Mouse (Mus musculus) hindbrain, embryonic 14.5 days (tissue): ENCODE measurements around the gene Bag3. TPM values are rescaled to one million over a fixed set of nuclear protein-coding genes. Genes with fewer than 3 reads are reported as not detected.

Experiments used
- ATAC-seq: fragments of 200-750 bp; cut with Nextera tagmentation; 2 replicates; pipeline ENCODE4 v1.8.0; 2017; ENCODE audit warnings: moderate number of reproducible peaks, mild to moderate bottlenecking, moderate TSS enrichment, moderate library complexity; ENCODE audit not compliant: low FRiP score
- DNase-seq: peaks from one replicate; pipeline ENCODE4 v3.0.0-alpha.2; 2015; ENCODE audit warnings: low spot score
- H3K27ac ChIP-seq: fragments of 300-500 bp; sonication (generic); 2 replicates; pipeline ENCODE4 v1.5.1; 2014; ENCODE audit warnings: mild to moderate bottlenecking, moderate library complexity
- H3K27me3 ChIP-seq: fragments of 300-500 bp; sonication (generic); 2 replicates; pipeline ENCODE4 v1.6.1; 2014; ENCODE audit warnings: mild to moderate bottlenecking, low read length, mixed read lengths; ENCODE audit not compliant: control insufficient read depth, insufficient read depth
- H3K36me3 ChIP-seq: fragments of 300-500 bp; sonication (generic); replicated peaks from 2 replicates; pipeline ENCODE4 v1.6.1; 2014; ENCODE audit not compliant: control insufficient read depth, insufficient read depth
- H3K4me1 ChIP-seq: fragments of 300-500 bp; sonication (generic); replicated peaks from 2 replicates; pipeline ENCODE4 v1.6.1; 2014; ENCODE audit warnings: antibody characterized with exemption, low read length, mixed read lengths; ENCODE audit not compliant: control insufficient read depth, insufficient read depth
- H3K4me2 ChIP-seq: fragments of 300-500 bp; sonication (generic); replicated peaks from 2 replicates; pipeline ENCODE4 v1.6.1; 2014; ENCODE audit warnings: mild to moderate bottlenecking, moderate library complexity
- H3K4me3 ChIP-seq: fragments of 300-500 bp; sonication (generic); replicated peaks from 2 replicates; pipeline ENCODE4 v1.5.1; 2014; ENCODE audit warnings: mild to moderate bottlenecking, low read length
- H3K9ac ChIP-seq: fragments of 300-500 bp; sonication (generic); 2 replicates; pipeline ENCODE4 v1.6.1; 2014
- H3K9me3 ChIP-seq: fragments of 300-500 bp; sonication (generic); 2 replicates; pipeline ENCODE4 v1.6.1; 2016; ENCODE audit warnings: low read length; ENCODE audit not compliant: control insufficient read depth
- WGBS: fragments of 180-500 bp; shearing (Covaris S2); extraction: QIAGEN DNeasy Blood & Tissue Kit; methylation state at CpG from one replicate; pipeline ENCODE4 v1.1.7; 2014; 5-methylcytosine and 5-hydroxymethylcytosine counted together
- polyA plus RNA-seq: library from polyadenylated mRNA; unstranded; fragments of >200 nt; fragmentation: Nextera tagmentation; extraction: Ambion mirVana; gene quantifications from 2 replicates; pipeline ENCODE4 v1.2.1, GENCODE M21; 2014

Gene Bag3
- polyA plus RNA-seq, 1 experiment from 2014 or later, result 3.4 TPM

GRCm38 (mm10) chr7:128516346-128516745, 7.1 kb upstream of the Bag3 start:
- Histone ChIP-seq H3K36me3 (no peaks in the 10 kb centered on the region), H3K9me3 (no peaks in the 10 kb centered on the region), H3K9ac (no peak overlapping the region), H3K4me3 (no peak overlapping the region), H3K4me2 (no peak overlapping the region), H3K27me3 (no peaks in the 10 kb centered on the region), H3K27ac (no peak overlapping the region), H3K4me1 (no peaks in the 10 kb centered on the region)
- no peak for DNase-seq
- peak; percentile 40; the same call in 1 of the 2 replicates for ATAC-seq
- WGBS, result 35% methylated on average over 4 of the region's 4 CpGs

DNA sequence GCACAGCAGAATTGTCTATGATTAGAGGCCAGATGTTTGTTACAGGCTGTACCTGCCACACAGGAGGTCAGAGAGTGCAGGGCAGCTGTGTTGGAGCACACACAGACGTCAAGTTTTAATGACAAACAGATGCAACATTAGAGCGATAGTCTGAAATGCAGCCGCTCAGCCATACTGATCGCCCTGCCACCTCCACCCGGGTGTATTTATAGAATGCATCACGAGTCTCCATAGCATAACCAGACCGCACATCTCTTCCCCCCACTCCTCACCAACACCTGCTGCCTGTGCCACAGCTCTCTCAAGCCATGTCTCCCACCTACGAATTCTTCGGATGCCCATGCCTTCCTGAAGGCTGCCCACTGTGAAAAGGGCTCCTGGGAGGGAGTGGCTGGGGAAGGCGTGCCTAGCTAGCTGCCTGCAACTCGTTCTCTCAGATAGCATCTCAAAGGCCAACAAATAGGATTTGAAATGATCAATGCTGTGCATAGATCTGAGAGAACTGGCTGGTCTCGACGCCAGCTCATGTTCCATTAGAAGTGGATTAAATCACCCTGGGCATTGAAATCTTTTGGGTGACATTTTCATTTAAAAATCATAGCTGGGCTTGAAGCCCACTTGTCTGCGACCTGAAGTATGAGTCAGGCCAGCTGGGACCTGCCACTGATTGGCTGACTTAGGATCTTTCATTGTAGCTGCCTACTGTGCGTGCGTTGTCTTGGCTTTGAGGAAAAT, 3.9 kb upstream of the Bag3 start:
- Histone ChIP-seq H3K4me3 (no peak overlapping the region), H3K36me3 (no peaks in the 10 kb centered on the region), H3K27me3 (peaks cover 27% of the 10 kb centered on the region), H3K27ac (no peak overlapping the region), H3K4me1 (peaks cover 8% of the 10 kb centered on the region; the same call in 1 of the 2 replicates), H3K4me2 (no peak overlapping the region), H3K9me3 (no peaks in the 10 kb centered on the region), H3K9ac (no peak overlapping the region)
- WGBS, result 74% methylated on average over 16 of the region's 16 CpGs
- DNase-seq, result no peak
- no peak for ATAC-seq

DNA sequence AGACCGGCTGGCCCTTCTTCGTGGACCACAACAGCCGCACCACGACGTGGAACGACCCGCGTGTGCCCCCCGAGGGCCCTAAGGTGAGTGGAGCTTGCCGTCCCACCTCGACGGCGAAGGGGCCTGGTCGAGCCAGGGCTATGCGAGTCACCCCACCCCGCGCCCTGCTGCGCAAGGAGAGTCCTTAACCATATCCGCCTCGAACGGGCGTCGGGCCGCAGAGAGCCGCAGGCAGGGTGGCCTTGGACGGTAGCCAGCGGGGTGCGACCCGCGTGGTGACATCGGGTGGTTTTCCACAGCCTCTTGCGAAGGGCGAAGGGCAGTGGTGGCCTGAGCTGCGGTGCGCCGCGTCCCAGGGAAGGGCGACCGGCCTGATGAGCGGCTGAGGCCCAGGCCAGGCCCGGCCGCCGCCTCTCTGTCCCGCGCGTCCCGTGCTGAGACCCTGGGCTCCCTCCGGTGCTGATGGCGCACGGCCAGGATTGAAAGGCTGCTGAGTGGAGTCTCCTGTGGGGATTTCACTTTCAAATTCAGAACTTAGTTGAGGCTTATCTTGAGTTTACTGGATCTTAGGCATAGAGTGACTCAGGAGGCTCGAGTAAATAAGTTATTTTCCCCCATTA, 656 bp downstream of the Bag3 start:
- DNase-seq, result no peak
- H3K27ac ChIP-seq, result no peak overlapping the region
- no peak for ATAC-seq
- peak overlapping the region; percentile 41 for H3K9ac ChIP-seq
- H3K36me3 ChIP-seq, result no peaks in the 10 kb centered on the region
- no peaks in the 10 kb centered on the region for H3K9me3 ChIP-seq
- peak overlapping the region; percentile 39 for H3K4me3 ChIP-seq
- 3% methylated on average over 51 of the region's 51 CpGs for WGBS
- H3K4me1 ChIP-seq, result peaks cover 11% of the 10 kb centered on the region
- peaks cover 33% of the 10 kb centered on the region for H3K27me3 ChIP-seq
- peak overlapping the region; percentile 59 for H3K4me2 ChIP-seq

- ATAC-seq (no peak), DNase-seq (no peak)
- WGBS, result 85% methylated on average over 3 of the region's 3 CpGs
- no peaks in the 10 kb centered on the region for H3K36me3 ChIP-seq
- H3K9me3 ChIP-seq, result no peaks in the 10 kb centered on the region
- H3K4me1 ChIP-seq, result peaks cover 17% of the 10 kb centered on the region
- H3K4me2 ChIP-seq, result peak overlapping the region; percentile 59
- no peak overlapping the region for H3K27ac ChIP-seq
- no peak overlapping the region for H3K9ac ChIP-seq
- peak overlapping the region; percentile 39 for H3K4me3 ChIP-seq
- H3K27me3 ChIP-seq, result peaks cover 33% of the 10 kb centered on the region
Observed at GRCm38 (mm10) chr7:128524641-128525040, 1.2 kb downstream of the Bag3 start.

DNA sequence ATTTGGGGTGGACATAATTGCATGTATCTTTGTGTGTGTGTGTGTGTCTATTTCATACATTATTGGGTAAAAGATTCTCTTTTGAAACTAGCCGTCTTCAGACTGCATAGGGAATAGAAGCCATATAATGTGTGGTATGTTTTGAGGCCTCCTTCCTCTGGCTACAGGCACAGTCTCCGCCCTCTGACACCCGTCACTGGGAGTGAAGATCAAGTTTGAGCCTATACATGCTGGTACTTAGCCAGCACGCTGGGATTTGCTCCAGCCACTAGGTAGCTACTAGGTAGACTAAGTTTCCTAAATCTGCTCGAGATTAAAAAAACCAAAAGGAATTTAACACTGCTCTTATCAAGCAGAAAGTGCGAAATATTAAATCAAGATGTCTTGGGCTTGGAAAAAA, 3.2 kb downstream of the Bag3 start:
- H3K36me3 ChIP-seq, result no peaks in the 10 kb centered on the region
- no peaks in the 10 kb centered on the region for H3K9me3 ChIP-seq
- DNase-seq (no peak), ATAC-seq (no peak)
- peaks cover 35% of the 10 kb centered on the region for H3K4me1 ChIP-seq
- H3K4me2 ChIP-seq, result no peak overlapping the region
- H3K27me3 ChIP-seq, result peaks cover 33% of the 10 kb centered on the region
- H3K4me3 ChIP-seq, result no peak overlapping the region
- H3K9ac ChIP-seq, result no peak overlapping the region
- H3K27ac ChIP-seq, result no peak overlapping the region
- 80% methylated on average over 6 of the region's 6 CpGs for WGBS

GRCm38 (mm10) chr7:128528596-128528995, 5.2 kb downstream of the Bag3 start:
- WGBS, result 80% methylated on average over 9 of the region's 9 CpGs
- Histone ChIP-seq H3K4me3 (no peak overlapping the region), H3K27me3 (peaks cover 15% of the 10 kb centered on the region), H3K4me2 (no peak overlapping the region), H3K4me1 (peaks cover 46% of the 10 kb centered on the region), H3K27ac (peak overlapping the region; percentile 87; the same call in 1 of the 2 replicates), H3K9ac (no peak overlapping the region), H3K9me3 (no peaks in the 10 kb centered on the region), H3K36me3 (no peaks in the 10 kb centered on the region)
- no peak for ATAC-seq
- DNase-seq, result no peak

GRCm38 (mm10) chr7:128529126-128529525, 5.7 kb downstream of the Bag3 start:
- DNase-seq (no peak), ATAC-seq (no peak)
- H3K4me2 ChIP-seq, result no peak overlapping the region
- H3K9ac ChIP-seq, result peak overlapping the region; percentile 12; the same call in 1 of the 2 replicates
- peak overlapping the region; percentile 87 for H3K27ac ChIP-seq
- H3K36me3 ChIP-seq, result no peaks in the 10 kb centered on the region
- H3K4me1 ChIP-seq, result peaks cover 45% of the 10 kb centered on the region
- no peaks in the 10 kb centered on the region for H3K9me3 ChIP-seq
- no peak overlapping the region for H3K4me3 ChIP-seq
- 59% methylated on average over 6 of the region's 6 CpGs for WGBS
- peaks cover 9% of the 10 kb centered on the region for H3K27me3 ChIP-seq

DNA sequence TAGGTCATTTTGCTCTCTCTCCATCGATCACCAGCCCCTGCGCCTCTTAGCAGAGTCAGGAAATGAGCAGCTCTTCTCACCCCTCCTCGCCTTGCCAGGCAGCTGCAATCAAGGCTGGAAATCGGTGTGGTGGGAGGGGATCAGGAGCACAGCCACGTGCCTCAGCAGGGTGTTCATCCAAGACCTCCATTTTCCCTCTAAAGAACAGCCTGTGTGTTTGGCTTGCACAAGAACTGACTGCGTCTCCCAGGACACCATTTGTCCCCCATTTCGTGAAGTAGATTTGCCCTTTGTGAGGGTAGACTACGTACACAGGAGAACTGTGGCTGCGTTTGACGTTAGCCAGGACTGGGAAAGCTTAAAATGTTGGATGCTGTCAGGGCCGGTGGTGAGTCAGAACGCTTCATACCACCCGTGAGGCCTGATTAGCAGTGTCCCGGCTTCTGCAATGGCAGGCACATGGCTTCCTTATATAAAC, 6.2 kb downstream of the Bag3 start:
- no peak overlapping the region for H3K4me2 ChIP-seq
- no peaks in the 10 kb centered on the region for H3K9me3 ChIP-seq
- 33% methylated on average over 14 of the region's 14 CpGs for WGBS
- no peak for DNase-seq
- H3K9ac ChIP-seq, result peak overlapping the region; percentile 12; the same call in 1 of the 2 replicates
- H3K27me3 ChIP-seq, result peaks cover 4% of the 10 kb centered on the region
- H3K27ac ChIP-seq, result peak overlapping the region; percentile 87
- no peaks in the 10 kb centered on the region for H3K36me3 ChIP-seq
- H3K4me3 ChIP-seq, result no peak overlapping the region
- peak; percentile 77; the same call in 1 of the 2 replicates for ATAC-seq
- peaks cover 47% of the 10 kb centered on the region for H3K4me1 ChIP-seq

GRCm38 (mm10) chr7:128531031-128531430, 7.6 kb downstream of the Bag3 start:
- DNase-seq (peak; percentile 52), ATAC-seq (peak; percentile 60; the same call in 1 of the 2 replicates)
- no peak overlapping the region for H3K4me3 ChIP-seq
- WGBS, result 8% methylated on average over 11 of the region's 11 CpGs
- H3K27ac ChIP-seq, result peak overlapping the region; percentile 77
- H3K4me2 ChIP-seq, result peak overlapping the region; percentile 23
- peaks cover 61% of the 10 kb centered on the region for H3K4me1 ChIP-seq
- H3K9ac ChIP-seq, result peak overlapping the region; percentile 49
- H3K9me3 ChIP-seq, result no peaks in the 10 kb centered on the region
- no peaks in the 10 kb centered on the region for H3K36me3 ChIP-seq
- H3K27me3 ChIP-seq, result no peaks in the 10 kb centered on the region
